Mouse (Mus musculus): ENCODE measurements around the gene Gm11444. TPM values are rescaled to one million over a fixed set of nuclear protein-coding genes. Genes with fewer than 3 reads are reported as not detected.

The Gm11444 gene
- polyA plus RNA-seq, 2 experiments = not detected

GRCm38 (mm10) chr11:85799856-85800255 is 50.3 kb downstream of the Gm11444 start:
- Histone ChIP-seq H3K9me3 (ENCODE audit: control insufficient read depth, low read length) (no peaks in the 10 kb centered on the region), H3K4me1 (replicated peaks; ENCODE audit: control insufficient read depth in 2 of 2, insufficient read depth in 2 of 2, low read length in 1 of 2) (peaks cover 52 to 59% of the 10 kb centered on the region in 2 experiments), H3K4me3 (ENCODE audit: insufficient read depth in 1 of 2, low read depth in 2 of 2, low read length in 2 of 2) (peak overlapping the region; percentile 5 to 24; a peak in 3 of 4 replicates), H3K36me3 (replicated peaks; ENCODE audit: control insufficient read depth, insufficient read depth, low read depth) (peaks cover 2% of the 10 kb centered on the region; the same call in 1 of the 2 replicates), H3K27me3 (ENCODE audit: control insufficient read depth, insufficient read depth, low read length) (no peaks in the 10 kb centered on the region), H3K9ac (replicated peaks) (peak overlapping the region; percentile 38), H3K27ac (peak overlapping the region; percentile 77), H3K4me2 (ENCODE audit: low read depth) (peak overlapping the region; percentile 60)
- DNase-seq (ENCODE audit: low read depth in 3 of 3, low spot score in 3 of 3) (peak; percentile 36 to 44 (median 43)), ATAC-seq (ENCODE audit: insufficient read depth) (peak; percentile 68)
- TF ChIP-seq CTCF (IDR thresholded peaks at IDR 0.05; ENCODE audit: low read depth) (no peak), EP300 (IDR thresholded peaks at IDR 0.05; ENCODE audit: low read depth) (no peak; the same call in none of the 2 replicates)
- WGBS (ENCODE audit: insufficient replicate concordance) = 6% methylated on average over 19 of the region's 19 CpGs

GRCm38 (mm10) chr11:85799456-85799855 is 50.7 kb downstream of the Gm11444 start:
- ATAC-seq (ENCODE audit: insufficient read depth) = peak; percentile 73
- Histone ChIP-seq H3K4me3 (ENCODE audit: insufficient read depth in 1 of 2, low read depth in 2 of 2, low read length in 2 of 2) (peak overlapping the region; percentile 5 to 24; a peak in 3 of 4 replicates), H3K4me2 (ENCODE audit: low read depth) (peak overlapping the region; percentile 60), H3K27me3 (ENCODE audit: control insufficient read depth, insufficient read depth, low read length) (no peaks in the 10 kb centered on the region), H3K9ac (replicated peaks) (peak overlapping the region; percentile 28), H3K36me3 (replicated peaks; ENCODE audit: control insufficient read depth, insufficient read depth, low read depth) (peaks cover 2% of the 10 kb centered on the region; the same call in 1 of the 2 replicates), H3K9me3 (ENCODE audit: control insufficient read depth, low read length) (no peaks in the 10 kb centered on the region), H3K27ac (peak overlapping the region; percentile 77), H3K4me1 (replicated peaks; ENCODE audit: control insufficient read depth in 2 of 2, insufficient read depth in 2 of 2, low read length in 1 of 2) (peaks cover 48 to 55% of the 10 kb centered on the region in 2 experiments)
- peak; percentile 43 to 60 (median 60) for DNase-seq (ENCODE audit: low read depth in 3 of 3, low spot score in 3 of 3)
- WGBS (ENCODE audit: insufficient replicate concordance) = 11% methylated on average over 4 of the region's 4 CpGs
- TF ChIP-seq EP300 (IDR thresholded peaks at IDR 0.05; ENCODE audit: low read depth) (peak; percentile 50; the same call in 1 of the 2 replicates), CTCF (IDR thresholded peaks at IDR 0.05; ENCODE audit: low read depth) (peak; percentile 76)

Other genes starting within 250 kb of the Gm11444 start
- gene Tbx2, start 17.8 kb downstream of the Gm11444 start, polyA plus RNA-seq (2012; rRNA removed) = 0.97 and 1.3 TPM in 2 replicates
- 0.15 and 0.29 TPM in 2 replicates for gene Tbx2, start 17.8 kb downstream of the Gm11444 start, polyA plus RNA-seq (2014; fragmentation: Nextera tagmentation; extraction: Ambion mirVana)
- gene Tbx4, start 36.1 kb upstream of the Gm11444 start, polyA plus RNA-seq (2012; rRNA removed) = 0.08 TPM in 1 of 2 replicates, not detected in the other
- 0.04 TPM in 1 of 2 replicates, not detected in the other for gene Tbx4, start 36.1 kb upstream of the Gm11444 start, polyA plus RNA-seq (2014; fragmentation: Nextera tagmentation; extraction: Ambion mirVana)